Mouse (Mus musculus) right cerebral cortex, adult 2 months (tissue): ENCODE measurements around the gene Gm31371.
"Not testable (repeated sequence)": the region's sequence is repeated elsewhere in the genome, so short reads cannot be mapped to it uniquely, and the experiment has no call there.

ENCODE experiments used
- DNase-seq, 2 experiments: peaks; one replicate each; pipeline ENCODE4 v3.0.0; 2021 to 2022; ENCODE audit warnings: low spot score in 2 of 2

Gene Gm31371

DNA sequence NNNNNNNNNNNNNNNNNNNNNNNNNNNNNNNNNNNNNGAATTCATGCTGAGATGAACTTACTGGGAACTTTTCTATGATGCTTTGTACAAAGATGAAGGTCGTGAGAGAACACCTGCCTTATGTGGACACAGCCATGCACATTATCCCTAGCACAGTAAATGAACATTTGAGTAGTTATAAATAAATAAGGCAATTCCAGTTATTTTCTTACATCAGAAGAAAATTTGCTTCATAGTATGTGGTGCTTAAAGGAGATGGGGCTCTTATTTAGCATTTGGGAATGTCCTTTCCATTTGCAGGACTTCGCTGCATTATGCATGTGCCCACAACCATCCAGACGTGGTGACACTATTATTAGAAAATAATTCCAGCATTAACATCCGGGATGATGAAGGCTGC is at the start of gene Gm31371:
Gm31371 (plus strand) TSS at position 301 of the 400 bp plus-strand sequence.
- not testable (repeated sequence) for DNase-seq

DNA sequence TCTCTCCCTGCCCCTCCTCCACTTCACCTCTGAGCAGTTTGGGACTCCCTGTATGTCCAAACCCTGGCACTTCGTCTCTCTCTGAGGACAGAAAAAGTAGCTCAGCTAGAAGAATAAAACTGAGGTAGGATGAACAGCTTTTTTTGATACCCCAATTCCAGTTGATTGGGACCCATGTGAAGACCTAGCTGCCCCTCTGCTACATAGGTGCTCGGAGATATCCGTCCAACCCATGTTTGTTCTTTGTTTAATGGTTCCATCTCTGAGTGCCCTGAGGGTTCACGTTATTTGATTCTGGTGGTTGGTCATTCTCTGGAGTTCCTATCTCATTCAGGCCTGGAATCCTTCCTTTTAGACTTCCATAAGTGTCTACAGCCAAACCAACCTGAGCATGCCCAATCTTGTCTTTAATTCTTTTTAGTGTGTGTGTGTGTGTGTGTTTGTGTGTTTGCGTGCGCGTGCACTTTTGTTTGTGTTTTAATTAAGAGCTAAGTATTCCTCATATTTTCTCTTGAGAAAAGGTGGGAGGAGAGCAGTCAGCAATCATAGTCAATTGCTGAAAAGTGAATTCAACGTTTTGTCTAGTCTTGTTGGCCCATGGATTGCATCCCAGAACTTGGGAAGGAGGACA is 3.3 kb downstream of the Gm31371 start:
- DNase-seq = not testable (repeated sequence)

DNA sequence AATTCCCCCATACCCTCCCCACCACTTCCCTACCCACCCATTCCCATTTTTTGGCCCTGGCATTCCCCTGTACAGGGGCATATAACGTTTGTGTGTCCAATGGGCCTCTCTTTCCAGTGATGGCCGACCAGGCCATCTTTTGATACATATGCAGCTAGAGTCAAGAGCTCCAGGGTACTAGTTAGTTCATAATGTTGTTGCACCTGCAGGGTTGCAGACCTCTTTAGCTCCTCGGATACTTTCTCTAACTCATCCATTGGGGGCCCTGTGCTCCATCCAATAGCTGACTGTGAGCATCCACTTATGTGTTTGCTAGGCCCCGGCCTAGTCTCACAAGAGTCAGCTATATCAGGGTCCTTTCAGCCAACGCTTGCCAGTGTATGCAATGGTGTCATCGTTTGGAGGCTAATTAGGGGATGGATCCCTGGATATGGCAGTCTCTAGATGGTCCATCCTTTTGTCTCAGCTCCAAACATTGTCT is 5.7 kb downstream of the Gm31371 start:
- DNase-seq = not testable (repeated sequence)

DNA sequence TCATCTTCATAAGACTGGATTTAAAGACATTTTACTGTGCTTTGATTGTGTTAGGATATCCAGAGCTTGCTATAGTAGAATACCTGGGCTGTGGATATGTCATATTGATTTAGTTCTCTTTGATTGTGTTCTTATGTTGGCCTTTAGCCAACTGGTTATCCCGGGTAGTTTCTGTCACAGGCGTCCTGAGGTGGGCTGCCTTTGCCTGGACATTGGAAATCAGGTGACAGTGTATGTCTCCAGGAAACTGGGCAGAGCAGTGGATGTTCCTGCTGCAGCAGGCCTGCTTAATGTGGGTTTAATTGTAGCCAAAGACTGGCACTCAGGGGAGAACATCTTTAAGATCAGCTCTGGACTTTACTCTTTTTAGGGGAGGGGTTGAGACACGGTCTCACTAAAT is 15.9 kb downstream of the Gm31371 start:
- not testable (repeated sequence) for DNase-seq

DNA sequence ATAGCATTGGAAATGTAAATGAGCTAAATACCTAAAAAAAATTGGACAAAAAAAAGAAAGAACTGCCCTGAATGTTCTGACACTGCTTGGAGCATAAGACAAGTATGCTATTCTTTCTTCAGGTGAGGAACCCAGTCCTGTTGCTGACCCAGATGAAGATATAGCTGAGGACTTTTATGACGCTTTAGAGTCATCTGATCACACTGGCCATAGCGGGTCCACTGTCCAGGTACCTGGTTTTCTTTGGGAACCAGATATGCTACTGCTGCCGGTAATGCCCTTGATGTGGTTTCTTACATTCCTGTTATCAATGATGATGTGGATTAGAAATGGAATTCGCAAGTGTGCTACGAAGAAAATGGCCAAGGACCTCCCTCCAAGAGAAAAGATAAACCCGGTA is 31.1 kb downstream of the Gm31371 start:
- not testable (repeated sequence) for DNase-seq

DNA sequence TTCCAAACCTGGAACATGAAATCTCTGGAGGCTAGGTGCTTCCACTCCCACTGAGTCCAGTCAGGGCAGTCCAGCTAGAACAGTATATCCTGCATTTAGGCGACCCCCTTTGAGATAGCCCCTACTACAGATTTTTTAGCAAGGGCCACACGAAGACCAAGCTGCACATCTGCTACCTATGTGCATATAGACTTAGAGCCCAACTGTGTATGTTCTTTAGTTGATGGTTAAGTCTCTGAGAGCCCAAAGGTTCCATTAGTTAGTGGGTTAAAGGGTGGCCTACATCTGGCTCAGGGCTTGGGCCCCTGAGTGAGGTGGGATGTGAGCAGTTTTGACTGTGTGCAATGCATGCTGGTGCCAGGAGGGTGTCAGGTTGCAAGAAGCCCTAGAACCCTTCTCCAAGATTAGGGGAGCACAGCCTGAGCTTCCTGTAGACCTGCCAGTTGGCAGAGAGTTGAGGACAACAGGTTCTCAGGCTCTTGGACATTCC is 32.4 kb downstream of the Gm31371 start:
- not testable (repeated sequence) for DNase-seq

DNA sequence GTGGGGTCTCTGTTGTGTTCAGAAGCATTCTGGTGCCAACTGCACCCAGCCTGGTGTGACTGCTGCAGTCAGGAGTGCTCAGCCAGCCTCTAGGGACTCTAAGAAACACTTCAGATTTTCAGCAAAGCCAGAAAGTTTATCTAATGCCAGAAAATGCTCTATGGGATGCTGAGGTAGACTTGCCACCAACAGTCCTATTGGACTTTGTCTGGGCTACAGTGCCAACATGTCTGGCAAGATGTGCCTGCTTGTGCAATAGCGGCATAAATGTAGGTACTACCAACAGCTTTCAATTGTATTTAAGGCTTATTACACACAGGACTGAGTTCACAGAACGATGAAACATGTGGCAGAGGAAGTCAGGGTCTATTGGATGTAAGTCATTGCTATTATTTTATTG is 57.7 kb downstream of the Gm31371 start:
- no peak for DNase-seq

DNA sequence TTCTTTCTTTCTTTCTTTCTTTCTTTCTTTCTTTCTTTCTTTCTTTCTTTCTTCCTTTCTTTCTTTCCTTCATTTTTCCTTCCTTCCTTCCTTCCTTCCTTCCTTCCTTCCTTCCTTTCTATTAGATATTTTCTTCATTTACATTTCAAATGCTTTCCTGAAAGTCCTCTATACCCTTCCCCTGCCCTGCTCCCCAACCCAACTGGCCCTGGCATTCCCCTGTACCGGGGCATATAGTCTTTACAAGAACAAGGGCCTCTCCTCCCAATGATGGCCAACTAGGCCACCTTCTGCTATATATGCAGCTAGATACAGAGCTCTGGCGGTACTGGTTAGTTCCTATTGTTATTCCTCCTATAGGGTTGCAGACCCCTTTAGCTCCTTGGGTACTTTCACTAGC is 60.6 kb downstream of the Gm31371 start:
- DNase-seq = not testable (repeated sequence)

DNA sequence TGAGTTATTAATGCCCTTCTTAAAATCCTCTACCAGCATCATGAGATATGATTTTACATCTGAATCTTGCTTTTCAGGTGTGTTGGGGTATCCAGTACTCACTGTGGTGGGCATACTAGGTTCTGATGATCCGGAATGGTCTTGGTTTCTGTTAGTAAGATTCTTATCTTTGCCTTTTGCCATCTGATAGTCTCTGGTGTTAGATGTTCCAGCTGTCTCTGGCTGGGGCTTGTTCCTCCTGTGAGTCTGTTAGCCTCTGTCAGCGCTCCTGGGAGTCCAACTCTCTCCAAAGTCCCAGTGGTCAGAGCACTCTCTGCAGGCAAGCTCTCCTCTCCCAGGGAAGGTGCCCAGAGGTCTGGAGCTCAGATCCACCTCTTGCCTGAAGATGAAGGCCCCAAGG is 65.0 kb downstream of the Gm31371 start:
- DNase-seq = peak in 1 of 2 experiments; percentile 3

DNA sequence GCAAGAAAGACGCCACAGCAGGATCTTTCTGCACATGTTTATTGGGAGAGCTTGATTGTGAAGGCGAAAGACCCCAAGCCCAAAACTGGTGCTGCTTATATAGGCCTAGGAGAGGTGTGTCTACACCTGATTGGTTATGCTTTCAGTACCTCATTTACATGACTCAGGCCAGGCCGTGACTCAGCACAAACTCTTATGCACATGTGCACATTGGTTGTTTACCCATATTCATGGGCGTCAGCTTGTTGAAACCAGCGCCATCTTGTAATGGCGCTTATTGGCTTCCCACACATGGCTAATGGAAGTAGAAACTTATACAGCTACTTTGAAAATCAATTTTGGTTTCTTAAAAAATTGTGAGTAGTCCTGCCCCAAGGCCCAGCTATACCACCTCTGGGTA is 72.0 kb downstream of the Gm31371 start:
- not testable (repeated sequence) for DNase-seq
